Mouse (Mus musculus) heart, embryonic 10.5 days (tissue): ENCODE results near the gene Ccdc171. TPM values are rescaled to one million over a fixed set of nuclear protein-coding genes. Genes with fewer than 3 reads are reported as not detected.
"Not testable (repeated sequence)": the region's sequence is repeated elsewhere in the genome, so short reads cannot be mapped to it uniquely, and the experiment has no call there.

Source experiments
- DNase-seq: peaks from one replicate; pipeline ENCODE4 v3.0.0-alpha.2; 2017; ENCODE audit warnings: low spot score
- H3K27ac ChIP-seq: fragments of 300-500 bp; sonication (generic); 2 replicates; pipeline ENCODE4 v1.5.1; 2016; ENCODE audit warnings: mild to moderate bottlenecking
- H3K27me3 ChIP-seq: fragments of 300-500 bp; sonication (generic); 2 replicates; pipeline ENCODE4 v1.6.1; 2016; ENCODE audit warnings: mild to moderate bottlenecking; ENCODE audit not compliant: poor library complexity, insufficient read depth, severe bottlenecking
- H3K36me3 ChIP-seq: fragments of 300-500 bp; sonication (generic); 2 replicates; pipeline ENCODE4 v1.6.1; 2016; ENCODE audit warnings: mild to moderate bottlenecking, moderate library complexity
- H3K4me1 ChIP-seq: fragments of 300-500 bp; sonication (generic); 2 replicates; pipeline ENCODE4 v1.6.1; 2016; ENCODE audit warnings: mild to moderate bottlenecking
- H3K4me3 ChIP-seq: fragments of 300-500 bp; sonication (generic); 2 replicates; pipeline ENCODE4 v1.5.1; 2016; ENCODE audit warnings: mild to moderate bottlenecking, moderate library complexity
- H3K9me3 ChIP-seq: fragments of 300-500 bp; sonication (generic); 2 replicates; pipeline ENCODE4 v1.6.1; 2016; ENCODE audit warnings: mild to moderate bottlenecking, moderate library complexity
- WGBS: fragments of 180-500 bp; shearing (Covaris S2); methylation state at CpG from one replicate; pipeline ENCODE4 v1.1.7; 2016; 5-methylcytosine and 5-hydroxymethylcytosine counted together
- polyA plus RNA-seq: library from polyadenylated mRNA; unstranded; fragments of >200 nt; fragmentation: Nextera tagmentation; extraction: Ambion mirVana; gene quantifications from 2 replicates; pipeline ENCODE4 v1.2.1, GENCODE M21; 2016

Gene Ccdc171
- polyA plus RNA-seq, 1 experiment from 2014 or later = 3.3 TPM

- H3K27ac ChIP-seq = no peak overlapping the region
- no peaks in the 10 kb centered on the region for H3K4me1 ChIP-seq
- DNase-seq = no peak
- H3K36me3 ChIP-seq = no peaks in the 10 kb centered on the region; the same call in 1 of the 2 replicates
- H3K9me3 ChIP-seq = no peaks in the 10 kb centered on the region
- H3K27me3 ChIP-seq = no peaks in the 10 kb centered on the region
- no peak overlapping the region for H3K4me3 ChIP-seq
- 67% methylated on average over 3 of the region's 3 CpGs for WGBS
These were observed 85.8 kb downstream of the Ccdc171 start for GRCm38 (mm10) chr4:83611111-83611510.

GRCm38 (mm10) chr4:83623021-83623711 is 97.8 kb downstream of the Ccdc171 start:
- H3K36me3 ChIP-seq, H3K4me3 ChIP-seq, DNase-seq, H3K27me3 ChIP-seq, H3K9me3 ChIP-seq, H3K27ac ChIP-seq, H3K4me1 ChIP-seq: not testable (repeated sequence)
- WGBS = 19% methylated on average over 10 of the region's 13 CpGs

DNA sequence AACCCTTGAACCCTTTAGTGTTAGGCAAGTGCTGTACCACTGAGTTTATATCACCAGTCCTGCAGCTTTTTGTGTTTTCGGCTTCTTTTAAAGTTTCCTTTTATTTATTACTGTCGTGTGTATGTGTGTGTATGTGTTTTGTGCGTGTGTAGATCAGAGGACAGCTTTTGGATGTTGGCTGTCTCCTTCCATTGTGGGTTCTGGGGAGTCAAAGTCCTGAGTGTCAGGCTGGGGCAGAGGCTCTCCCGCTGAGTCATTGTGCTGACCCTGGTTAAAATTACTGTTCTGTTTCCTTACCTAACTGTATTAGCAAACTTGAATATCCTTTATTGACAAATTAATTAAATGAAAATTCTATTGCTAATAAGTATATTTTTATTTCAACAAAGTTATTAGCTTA is 98.4 kb downstream of the Ccdc171 start:
- Histone ChIP-seq H3K27ac (no peak overlapping the region), H3K27me3 (no peaks in the 10 kb centered on the region), H3K36me3 (no peaks in the 10 kb centered on the region), H3K4me1 (no peaks in the 10 kb centered on the region), H3K9me3 (no peaks in the 10 kb centered on the region), H3K4me3 (no peak overlapping the region)
- no peak for DNase-seq
- WGBS = 84% methylated on average over 4 of the region's 4 CpGs

DNA sequence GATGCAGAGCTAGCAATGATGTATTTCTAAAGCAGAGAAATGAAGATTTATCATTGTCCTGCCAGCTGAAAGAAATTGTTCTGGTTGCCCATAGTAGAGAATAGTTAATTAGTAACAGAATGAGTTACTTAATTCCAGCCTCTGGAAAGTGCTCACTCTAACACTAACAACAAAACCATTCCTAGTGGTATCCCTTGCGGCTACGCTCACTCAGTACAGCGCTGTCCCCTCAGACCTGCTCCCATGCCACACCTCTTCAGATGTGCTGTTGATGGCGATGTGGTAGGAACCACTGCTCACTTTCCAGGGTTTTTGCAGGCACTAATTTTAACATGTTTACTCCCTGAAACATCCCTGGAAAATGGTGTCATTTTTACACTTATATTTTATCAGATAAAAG is 126.1 kb downstream of the Ccdc171 start:
- no peak for DNase-seq
- 90% methylated on average over 4 of the region's 4 CpGs for WGBS
- Histone ChIP-seq H3K4me3 (no peak overlapping the region), H3K27ac (no peak overlapping the region), H3K4me1 (peaks cover 19% of the 10 kb centered on the region), H3K27me3 (no peaks in the 10 kb centered on the region), H3K9me3 (no peaks in the 10 kb centered on the region), H3K36me3 (no peaks in the 10 kb centered on the region)

DNA sequence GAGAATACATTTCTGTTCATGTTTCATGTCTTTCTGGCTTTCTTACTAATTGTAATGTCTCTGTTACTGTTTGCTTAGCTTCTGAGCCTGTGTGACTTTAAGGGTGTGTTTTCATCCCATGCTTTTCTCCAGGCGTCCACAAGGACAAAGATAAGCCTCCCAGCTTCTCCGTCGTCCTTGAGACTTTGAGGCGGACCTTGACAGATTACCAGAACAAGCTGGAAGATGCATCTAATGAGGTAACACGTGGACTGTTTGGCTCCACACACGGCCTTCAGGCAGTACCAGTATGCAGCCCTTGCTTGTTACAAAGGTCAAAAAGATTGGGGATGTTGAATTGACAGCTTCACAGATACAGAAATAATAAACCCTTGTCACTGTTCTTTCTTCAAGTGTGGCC is 130.1 kb downstream of the Ccdc171 start:
- 13% methylated on average over 6 of the region's 6 CpGs for WGBS

DNA sequence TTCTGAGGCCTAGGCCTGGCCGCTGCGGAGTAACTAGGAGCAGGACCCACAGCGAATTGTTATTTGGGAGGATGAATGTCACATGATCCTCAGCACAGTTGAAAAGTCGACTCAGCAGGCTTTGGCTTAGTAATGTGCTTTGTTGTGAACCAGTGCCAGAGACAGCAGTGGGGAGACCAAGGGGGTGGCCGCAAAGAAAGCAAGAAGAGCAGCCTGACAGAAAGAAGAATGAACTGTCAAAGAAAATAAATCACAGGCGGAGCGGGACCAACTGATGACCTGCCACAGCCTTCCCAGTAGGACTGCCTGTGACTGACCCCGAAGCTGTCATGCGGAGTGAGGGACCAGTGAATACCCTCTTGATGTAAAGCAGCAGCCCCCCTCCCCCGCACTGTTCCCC is 131.2 kb downstream of the Ccdc171 start:
- WGBS = 9% methylated on average over 10 of the region's 10 CpGs
- Histone ChIP-seq H3K36me3 (no peaks in the 10 kb centered on the region), H3K4me3 (peak overlapping the region; percentile 30), H3K4me1 (peaks cover 16% of the 10 kb centered on the region), H3K27ac (peak overlapping the region; percentile 62; the same call in 1 of the 2 replicates), H3K27me3 (no peaks in the 10 kb centered on the region), H3K9me3 (no peaks in the 10 kb centered on the region)
- no peak for DNase-seq

More for the DNA sequence above, 130.1 kb downstream of the Ccdc171 start:
- DNase-seq = no peak
- Histone ChIP-seq H3K36me3 (no peaks in the 10 kb centered on the region), H3K9me3 (no peaks in the 10 kb centered on the region), H3K4me1 (peaks cover 16% of the 10 kb centered on the region), H3K27ac (peak overlapping the region; percentile 52; the same call in 1 of the 2 replicates), H3K27me3 (no peaks in the 10 kb centered on the region), H3K4me3 (no peak overlapping the region)

DNA sequence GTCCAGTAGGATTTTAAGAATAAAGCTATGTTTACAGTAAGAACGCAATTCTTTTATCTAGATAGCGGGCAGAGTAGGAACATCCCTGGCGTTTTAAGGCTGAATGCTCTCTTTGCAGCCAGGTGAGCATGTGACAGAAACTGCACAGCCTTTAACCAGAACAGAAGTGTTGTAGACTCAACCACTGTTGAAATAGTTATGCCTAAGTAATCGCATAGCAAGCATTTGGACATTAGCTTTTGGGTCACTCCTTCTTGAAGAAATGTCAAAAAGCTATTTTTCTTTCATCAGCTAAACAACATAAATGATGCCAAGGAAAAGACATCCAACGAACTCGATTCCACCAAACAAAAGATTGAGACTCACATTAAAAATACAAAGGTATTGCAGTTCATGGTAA is 131.7 kb downstream of the Ccdc171 start:
- no peaks in the 10 kb centered on the region for H3K36me3 ChIP-seq
- 0 out of 2 replicates have a peak overlapping the region, but pooled peaks have one; percentile 62 for H3K27ac ChIP-seq
- no peaks in the 10 kb centered on the region for H3K9me3 ChIP-seq
- H3K4me1 ChIP-seq = peaks cover 16% of the 10 kb centered on the region
- H3K27me3 ChIP-seq = no peaks in the 10 kb centered on the region
- no peak for DNase-seq
- WGBS = 54% methylated on average over 6 of the region's 6 CpGs
- peak overlapping the region; percentile 30 for H3K4me3 ChIP-seq

DNA sequence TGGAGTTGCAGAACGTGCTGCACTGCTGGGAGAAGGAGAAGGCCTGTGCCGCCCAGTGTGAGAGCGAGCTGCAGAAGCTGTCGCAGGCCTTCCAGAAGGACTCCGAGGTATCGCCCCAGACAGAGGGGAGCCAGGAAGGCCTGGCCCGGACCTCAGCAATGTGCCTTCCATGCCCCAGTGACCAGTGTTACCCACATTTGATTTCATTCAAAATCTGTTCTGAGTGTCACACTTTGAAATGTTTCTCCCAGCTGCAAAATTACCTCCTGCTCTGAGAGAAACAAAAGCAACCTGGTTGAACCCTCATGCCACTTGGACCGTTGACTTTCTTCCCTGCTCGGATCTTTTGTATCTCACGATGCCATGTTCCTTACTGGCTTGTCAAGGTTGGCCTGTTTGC is 133.1 kb downstream of the Ccdc171 start:
- Histone ChIP-seq H3K4me3 (no peak overlapping the region), H3K27ac (no peak overlapping the region), H3K4me1 (peaks cover 16% of the 10 kb centered on the region), H3K36me3 (no peaks in the 10 kb centered on the region), H3K27me3 (no peaks in the 10 kb centered on the region), H3K9me3 (no peaks in the 10 kb centered on the region)
- WGBS = 75% methylated on average over 10 of the region's 10 CpGs
- DNase-seq = no peak

GRCm38 (mm10) chr4:83659411-83659810 is 134.1 kb downstream of the Ccdc171 start:
- Histone ChIP-seq H3K9me3 (no peaks in the 10 kb centered on the region), H3K36me3 (no peaks in the 10 kb centered on the region), H3K27me3 (no peaks in the 10 kb centered on the region), H3K27ac (no peak overlapping the region), H3K4me3 (no peak overlapping the region), H3K4me1 (peaks cover 16% of the 10 kb centered on the region)
- DNase-seq = no peak
- WGBS = 68% methylated on average over 11 of the region's 11 CpGs

DNA sequence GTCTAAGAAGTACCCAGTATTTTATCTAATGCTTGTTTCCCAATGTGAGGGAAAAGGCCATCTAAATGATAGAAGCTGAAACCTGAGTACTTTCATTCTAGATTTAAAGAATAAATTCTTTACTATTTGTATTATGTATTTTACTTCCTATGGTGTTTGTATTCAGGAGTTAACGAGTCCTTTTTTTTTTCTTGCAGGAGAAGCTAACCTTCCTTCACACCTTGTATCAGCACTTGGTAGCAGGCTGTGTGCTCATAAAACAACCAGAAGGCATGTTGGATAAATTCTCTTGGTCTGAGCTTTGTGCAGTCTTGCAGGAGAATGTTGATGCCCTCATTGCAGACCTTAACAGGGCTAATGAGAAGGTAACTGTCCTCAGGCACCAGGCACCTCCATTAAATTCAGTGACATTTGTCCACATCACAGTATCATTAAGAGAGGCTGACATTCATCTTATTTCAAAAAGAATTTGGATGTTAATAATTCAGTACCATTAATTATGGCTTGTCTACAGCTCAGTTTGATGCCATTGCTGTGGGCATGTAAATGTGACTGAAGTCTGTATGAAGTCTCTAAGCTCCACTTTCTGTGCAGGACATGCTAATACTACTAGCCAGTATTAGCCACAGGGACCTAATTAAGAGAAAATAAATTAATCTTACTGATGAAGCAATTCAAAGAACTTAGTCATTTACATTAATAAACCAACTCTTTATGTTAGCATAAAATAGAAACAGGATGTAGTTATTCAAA is 136.3 kb downstream of the Ccdc171 start:
- Histone ChIP-seq H3K27ac (no peak overlapping the region), H3K27me3 (no peaks in the 10 kb centered on the region), H3K4me3 (no peak overlapping the region), H3K36me3 (peaks cover 3% of the 10 kb centered on the region; the same call in 1 of the 2 replicates), H3K9me3 (no peaks in the 10 kb centered on the region), H3K4me1 (peaks cover 4% of the 10 kb centered on the region)
- 89% methylated on average over 1 of the region's 1 CpGs for WGBS
- DNase-seq = no peak

- Histone ChIP-seq H3K27me3 (no peaks in the 10 kb centered on the region), H3K4me1 (no peaks in the 10 kb centered on the region), H3K4me3 (no peak overlapping the region), H3K9me3 (no peaks in the 10 kb centered on the region), H3K36me3 (peaks cover 4% of the 10 kb centered on the region; the same call in 1 of the 2 replicates), H3K27ac (no peak overlapping the region)
- DNase-seq = no peak
- 86% methylated on average over 4 of the region's 4 CpGs for WGBS
These were observed 137.0 kb downstream of the Ccdc171 start for GRCm38 (mm10) chr4:83662301-83662700.

GRCm38 (mm10) chr4:83669552-83669951 is 144.2 kb downstream of the Ccdc171 start:
- no peak overlapping the region for H3K4me3 ChIP-seq
- no peaks in the 10 kb centered on the region for H3K9me3 ChIP-seq
- no peaks in the 10 kb centered on the region for H3K4me1 ChIP-seq
- no peak for DNase-seq
- WGBS = 59% methylated on average over 2 of the region's 2 CpGs
- H3K27ac ChIP-seq = no peak overlapping the region
- H3K36me3 ChIP-seq = peaks cover 4% of the 10 kb centered on the region; the same call in 1 of the 2 replicates
- no peaks in the 10 kb centered on the region for H3K27me3 ChIP-seq

GRCm38 (mm10) chr4:83675308-83675707 is 150.0 kb downstream of the Ccdc171 start:
- not testable (repeated sequence) for H3K4me3 ChIP-seq
- 85% methylated on average over 4 of the region's 4 CpGs for WGBS

More at GRCm38 (mm10) chr4:83675308-83675707, 150.0 kb downstream of the Ccdc171 start:
- H3K4me1 ChIP-seq, H3K36me3 ChIP-seq, H3K27me3 ChIP-seq, H3K9me3 ChIP-seq, H3K27ac ChIP-seq, DNase-seq: not testable (repeated sequence)
